Mouse (Mus musculus) ES-E14 (cell line): ENCODE results near the gene Dtnb. TPM values are rescaled to one million over a fixed set of nuclear protein-coding genes. Genes with fewer than 3 reads are reported as not detected.
A peak's percentile ranks its signal among the peaks of the same experiment; 100 is the strongest.

Experiments
- DNase-seq: peaks from one replicate; pipeline ENCODE4 v3.0.0-alpha.2; 2013; ENCODE audit warnings: low read depth, low spot score
- H3K27ac ChIP-seq: 2 replicates; pipeline ENCODE4 v1.5.1; 2012; ENCODE audit warnings: low read depth, mild to moderate bottlenecking, low read length, moderate library complexity, mixed read lengths; ENCODE audit not compliant: poor library complexity, insufficient read depth, severe bottlenecking
- H3K36me3 ChIP-seq: 2 replicates; pipeline ENCODE4 v1.6.1; 2012; ENCODE audit warnings: mild to moderate bottlenecking, low read length, moderate library complexity, mixed read lengths; ENCODE audit not compliant: control insufficient read depth, poor library complexity, insufficient read depth, severe bottlenecking
- H3K4me1 ChIP-seq, 2 experiments: fragments of 150-350 bp in 1 of 2; sonication (generic) in 1 of 2; 2 replicates each; pipeline ENCODE4 v1.6.1; 2012; ENCODE audit warnings: low read length in 2 of 2, mild to moderate bottlenecking in 1 of 2, mixed read lengths in 1 of 2; ENCODE audit not compliant: control insufficient read depth in 2 of 2, insufficient read depth in 2 of 2, poor library complexity in 1 of 2
- H3K4me3 ChIP-seq, 2 experiments: fragments of 150-350 bp in 1 of 2; sonication (generic) in 1 of 2; 2 replicates each; pipeline ENCODE4 v1.5.1; 2012; ENCODE audit warnings: low read length in 2 of 2, low read depth in 1 of 2, mild to moderate bottlenecking in 1 of 2, mixed read lengths in 1 of 2; ENCODE audit not compliant: insufficient read depth in 1 of 2, poor library complexity in 1 of 2, severe bottlenecking in 1 of 2
- H3K9ac ChIP-seq: 2 replicates; pipeline ENCODE4 v1.6.1; 2012; ENCODE audit warnings: low read depth, mild to moderate bottlenecking, low read length, mixed read lengths; ENCODE audit not compliant: poor library complexity, insufficient read depth, severe bottlenecking
- H3K9me3 ChIP-seq: fragments of 150-350 bp; sonication (generic); 2 replicates; pipeline ENCODE4 v1.6.1; 2012; ENCODE audit warnings: low read depth, mild to moderate bottlenecking, low read length; ENCODE audit not compliant: control insufficient read depth, insufficient read depth
- CHD2 ChIP-seq: IDR thresholded peaks from 2 replicates; pipeline ENCODE4 v1.6.1; 2014; ENCODE audit warnings: mild to moderate bottlenecking, low read depth, low read length, inconsistent platforms
- HCFC1 ChIP-seq: IDR thresholded peaks from 2 replicates; pipeline ENCODE4 v1.6.1; 2012; ENCODE audit warnings: low read length, inconsistent platforms, borderline replicate concordance; ENCODE audit not compliant: insufficient read depth
- MAFK ChIP-seq: IDR thresholded peaks from 2 replicates; pipeline ENCODE4 v1.6.1; 2014; ENCODE audit warnings: mild to moderate bottlenecking, low read depth, low read length, inconsistent platforms; ENCODE audit not compliant: insufficient read depth
- ZC3H11A ChIP-seq: IDR thresholded peaks from 2 replicates; pipeline ENCODE4 v1.6.1; 2012; ENCODE audit warnings: low read depth, mild to moderate bottlenecking, inconsistent platforms, low read length, borderline replicate concordance
- ZNF384 ChIP-seq: IDR thresholded peaks from 2 replicates; pipeline ENCODE4 v1.6.1; 2012; ENCODE audit warnings: low read depth, low read length, inconsistent platforms
- in situ Hi-C, 2 experiments: fragments of 600-800 bp; cut with MboI; formaldehyde crosslinking; loops; one replicate each; pipeline ENCODE4 v1.15.1; 2025; ENCODE audit warnings: low sequenced_read_pairs in 2 of 2, inconsistent platforms in 1 of 2; ENCODE audit not compliant: unreplicated experiment in 2 of 2
- total RNA-seq: library from RNA; depleted of rRNA; stranded (reverse); fragments of 300-350 nt; gene quantifications from 2 replicates; pipeline ENCODE4 v1.2.3, GENCODE M21; 2012

Gene Dtnb
- total RNA-seq, 1 experiment: 31.2 TPM

DNA sequence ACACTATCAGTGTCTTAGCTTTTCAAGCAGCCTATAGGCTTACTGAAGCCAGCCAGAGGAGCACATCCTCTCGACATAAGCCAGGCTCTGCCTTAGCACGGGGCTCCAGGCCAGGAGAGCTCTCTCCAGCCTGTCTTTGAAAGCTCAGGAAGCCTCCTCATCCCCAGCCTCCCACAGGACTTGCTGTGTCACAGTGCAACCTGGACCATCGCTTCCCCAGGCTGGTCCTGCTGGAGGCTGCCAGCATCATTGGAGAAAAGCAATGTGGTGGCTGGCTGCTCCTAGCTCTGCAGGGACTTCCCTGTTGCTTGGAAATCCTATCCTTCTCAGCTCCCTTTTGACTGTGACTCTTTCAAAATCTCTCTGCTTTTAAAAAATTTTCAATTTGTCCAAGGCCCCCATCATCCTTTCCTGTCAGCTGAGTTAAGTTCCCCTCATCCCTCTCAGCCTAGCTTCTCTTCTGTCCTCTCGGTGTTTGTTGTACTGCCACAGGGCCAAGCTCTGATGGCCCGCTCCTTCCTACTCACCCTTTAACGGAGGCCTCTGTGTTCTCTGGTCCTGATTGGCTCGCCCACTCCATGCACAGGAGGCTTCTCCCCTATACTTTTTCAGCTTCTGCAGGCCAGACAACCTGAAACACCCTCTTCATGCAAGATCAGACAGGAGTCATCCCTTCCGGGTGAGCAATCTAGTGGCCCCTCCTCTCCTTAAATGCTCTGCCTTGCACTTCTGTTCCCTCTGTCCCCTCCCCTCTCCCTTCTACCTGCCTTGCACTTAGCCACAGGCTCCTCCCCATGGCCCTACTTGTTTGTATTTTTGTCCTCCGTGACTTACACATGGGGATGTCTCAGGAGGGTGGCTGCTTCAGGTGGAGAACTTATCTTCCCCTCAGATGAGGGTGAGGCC lies 14.5 kb upstream of the Dtnb start:
- in situ Hi-C loops: no loop called here
- H3K4me3 ChIP-seq: 0 out of 4 replicates have a peak overlapping the region, but pooled peaks of 1 of the 2 experiments have one; percentile 21

GRCm38 (mm10) chr12:3560596-3560995 lies 11.6 kb upstream of the Dtnb start:
- Histone ChIP-seq H3K4me3 (no peak overlapping the region), H3K4me1 (peaks cover 0 to 6% of the 10 kb centered on the region in 2 experiments; a peak in 1 of 4 replicates), H3K27ac (no peak overlapping the region), H3K9me3 (no peaks in the 10 kb centered on the region), H3K36me3 (no peaks in the 10 kb centered on the region), H3K9ac (no peak overlapping the region)
- in situ Hi-C loops: no loop called here
- TF ChIP-seq ZNF384 (no peak), ZC3H11A (no peak; the same call in 1 of the 2 replicates), HCFC1 (no peak), CHD2 (no peak), MAFK (no peak)
- DNase-seq: peak; percentile 56

More for the DNA sequence above, 14.5 kb upstream of the Dtnb start:
- Histone ChIP-seq H3K27ac (no peak overlapping the region), H3K36me3 (no peaks in the 10 kb centered on the region), H3K9me3 (no peaks in the 10 kb centered on the region), H3K4me1 (peaks cover 0 to 6% of the 10 kb centered on the region in 2 experiments; a peak in 1 of 4 replicates), H3K9ac (no peak overlapping the region)
- TF ChIP-seq ZC3H11A (no peak), CHD2 (no peak), MAFK (no peak)
- DNase-seq: no peak

DNA sequence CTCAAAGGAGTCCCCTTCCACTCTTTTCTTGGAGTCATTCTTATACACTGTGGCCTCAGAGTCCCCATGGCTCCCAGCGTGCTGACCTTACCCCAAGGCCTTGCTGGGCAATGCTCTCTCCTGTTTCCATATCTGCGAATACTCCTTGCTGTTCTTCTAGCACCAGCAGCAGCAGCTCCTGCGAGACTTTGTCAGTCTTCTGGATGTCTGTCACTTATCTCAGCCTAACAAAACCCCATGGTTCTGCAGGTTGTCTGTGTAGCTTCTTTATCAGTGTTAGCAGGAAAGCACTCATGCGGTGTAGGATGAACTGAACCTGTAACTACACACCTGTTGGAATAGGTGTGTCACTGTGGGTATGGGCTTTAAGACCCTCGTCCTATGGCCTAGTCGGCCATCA lies 11.1 kb upstream of the Dtnb start:
- TF ChIP-seq ZNF384 (no peak), MAFK (no peak), HCFC1 (no peak), CHD2 (no peak), ZC3H11A (no peak)
- Histone ChIP-seq H3K27ac (no peak overlapping the region), H3K4me3 (no peak overlapping the region), H3K4me1 (peaks cover under 1 to 6% of the 10 kb centered on the region in 2 experiments; a peak in 1 of 4 replicates), H3K9ac (no peak overlapping the region), H3K36me3 (no peaks in the 10 kb centered on the region), H3K9me3 (no peaks in the 10 kb centered on the region)
- in situ Hi-C loops: no loop called here
- no peak for DNase-seq

GRCm38 (mm10) chr12:3562806-3563205 lies 9.4 kb upstream of the Dtnb start:
- no peaks in the 10 kb centered on the region for H3K36me3 ChIP-seq
- DNase-seq: no peak
- no peak overlapping the region for H3K4me3 ChIP-seq
- H3K4me1 ChIP-seq: peaks cover 2 to 4% of the 10 kb centered on the region in 2 experiments; a peak in 1 of 4 replicates
- no peak overlapping the region for H3K9ac ChIP-seq
- H3K9me3 ChIP-seq: no peaks in the 10 kb centered on the region
- in situ Hi-C loops: no loop called here
- no peak overlapping the region for H3K27ac ChIP-seq
- TF ChIP-seq ZNF384 (no peak), CHD2 (no peak), MAFK (no peak), HCFC1 (no peak), ZC3H11A (no peak)
